Mouse (Mus musculus): ENCODE data around the gene Polr2i. TPM values are rescaled to one million over a fixed set of nuclear protein-coding genes. Genes with fewer than 3 reads are reported as not detected.
A peak's percentile ranks its signal among the peaks of the same experiment; 100 is the strongest.
"Not testable (repeated sequence)": the region's sequence is repeated elsewhere in the genome, so short reads cannot be mapped to it uniquely, and the experiment has no call there.

Gene Polr2i
- total and polyA plus RNA-seq, 3 experiments: 23.0 to 79.0 (median 58.7) TPM

DNA sequence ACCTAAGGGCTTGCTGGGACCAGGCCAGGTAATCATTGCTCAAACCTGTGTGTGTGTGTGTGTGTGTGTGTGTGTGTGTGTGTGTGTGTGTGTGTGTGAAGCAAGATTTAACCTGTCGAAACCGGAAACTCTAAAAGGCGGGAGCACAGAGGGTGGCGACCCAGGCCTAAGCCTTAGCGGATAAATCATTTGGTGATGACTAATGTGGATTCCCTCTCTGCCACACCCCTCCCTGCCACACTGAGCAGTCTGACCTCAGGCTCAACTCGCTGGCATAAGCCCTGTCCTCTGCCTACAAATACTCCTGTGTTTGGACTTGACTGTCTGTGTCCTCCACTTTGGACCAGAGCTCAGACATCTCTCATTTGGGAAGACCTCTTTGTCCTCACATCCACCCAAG is 35.6 kb upstream of the Polr2i start:
- H3K9me3 ChIP-seq (replicated peaks): no peaks in the 10 kb centered on the region
- ATAC-seq (ENCODE audit: extremely low read depth, insufficient number of reproducible peaks, low FRiP score, poor library complexity, severe bottlenecking): no peak
- H3K4me1 ChIP-seq (ENCODE audit: insufficient read depth, low read depth, low read length): peaks cover 41% of the 10 kb centered on the region
- peaks cover 30% of the 10 kb centered on the region for H3K36me3 ChIP-seq (replicated peaks)
- DNase-seq (ENCODE audit: low spot score): no peak
- no peak overlapping the region for H3K4me3 ChIP-seq (ENCODE audit: low read depth, low read length)
- peaks cover 3% of the 10 kb centered on the region; the same call in 1 of the 2 replicates for H3K27me3 ChIP-seq (ENCODE audit: insufficient read depth, low read length)
- no peak for TF ChIP-seq TAL1 (conservative IDR thresholded peaks at IDR 0.05; ENCODE audit: low read depth, low read length)
- TF ChIP-seq CTCF (IDR thresholded peaks at IDR 0.05; ENCODE audit: low read depth, low read length): no peak
- TF ChIP-seq GATA1 (IDR thresholded peaks at IDR 0.05; ENCODE audit: borderline replicate concordance, low read length): no peak

DNA sequence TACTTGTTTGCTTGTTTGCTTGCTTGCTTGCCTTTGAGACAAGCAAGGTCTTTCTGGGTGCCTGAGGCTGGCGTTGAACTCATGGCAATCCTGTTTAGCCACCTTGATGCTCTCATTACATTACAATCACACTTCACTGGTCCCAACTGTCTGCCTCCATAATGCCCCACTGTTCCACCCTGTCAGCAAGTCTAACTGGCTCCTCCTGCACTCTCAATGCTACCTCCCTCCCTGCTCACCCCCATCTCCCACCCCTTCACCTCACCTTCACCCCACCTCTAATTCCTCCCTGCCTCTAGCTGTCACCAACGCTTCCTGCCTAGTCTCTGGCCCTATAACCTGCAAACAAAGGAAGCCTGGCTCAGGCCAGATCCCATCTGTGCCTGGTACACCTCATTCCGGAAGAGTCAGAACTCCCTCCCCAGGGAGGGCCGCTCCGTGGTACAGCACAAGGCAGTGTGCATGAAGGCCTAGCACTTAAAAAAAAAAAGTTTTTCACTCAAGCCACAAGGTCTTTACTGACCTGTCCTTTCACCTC is 34.1 kb upstream of the Polr2i start:
- H3K9me3 ChIP-seq (replicated peaks): no peaks in the 10 kb centered on the region
- peaks cover 3% of the 10 kb centered on the region; the same call in 1 of the 2 replicates for H3K27me3 ChIP-seq (ENCODE audit: insufficient read depth, low read length)
- ATAC-seq (ENCODE audit: extremely low read depth, insufficient number of reproducible peaks, low FRiP score, poor library complexity, severe bottlenecking): no peak
- H3K4me1 ChIP-seq (ENCODE audit: insufficient read depth, low read depth, low read length): peaks cover 40% of the 10 kb centered on the region
- no peak for TF ChIP-seq GATA2 (IDR thresholded peaks at IDR 0.05; ENCODE audit: borderline replicate concordance, low read depth, low read length)
- H3K36me3 ChIP-seq (replicated peaks): peaks cover 16% of the 10 kb centered on the region
- no peak for DNase-seq (ENCODE audit: low spot score)
- no peak overlapping the region for H3K4me3 ChIP-seq (ENCODE audit: low read depth, low read length)

DNA sequence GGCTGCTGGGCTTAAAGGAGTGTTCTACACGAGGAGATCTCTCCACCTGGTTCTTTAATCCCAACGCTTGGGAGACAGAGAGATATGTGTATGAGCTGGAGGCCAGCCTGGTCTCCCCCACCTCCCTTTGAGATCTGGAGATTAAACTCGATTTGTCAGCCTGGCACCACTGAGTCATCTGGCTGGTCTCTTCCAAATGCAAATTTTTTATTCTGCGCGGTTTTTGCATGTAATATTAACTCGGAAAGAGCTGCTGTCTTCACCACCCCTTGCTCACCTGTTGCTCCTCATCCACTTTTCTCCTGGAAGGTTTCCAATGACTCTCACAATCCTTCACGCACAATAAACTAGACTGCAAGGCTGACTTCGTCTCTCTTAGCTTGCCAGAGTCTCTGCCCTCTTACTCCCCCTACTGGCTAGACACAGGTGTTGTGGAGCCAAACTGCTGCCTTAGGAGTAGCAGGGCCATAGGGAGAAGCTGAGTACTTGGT is 33.2 kb upstream of the Polr2i start, which contains the start of gene Capns1:
TSS of gene Capns1 (minus strand) at position 331 of the 491 bp plus-strand sequence.
- peaks cover 31% of the 10 kb centered on the region for H3K4me1 ChIP-seq (ENCODE audit: insufficient read depth, low read depth, low read length)
- H3K9me3 ChIP-seq (replicated peaks): no peaks in the 10 kb centered on the region
- peak; percentile 69 for DNase-seq (ENCODE audit: low spot score)
- TF ChIP-seq CTCF (IDR thresholded peaks at IDR 0.05; ENCODE audit: low read depth, low read length) (peak; percentile 80), TAL1 (conservative IDR thresholded peaks at IDR 0.05; ENCODE audit: low read depth, low read length) (no peak)
- peak; percentile 50; the same call in 1 of the 2 replicates for ATAC-seq (ENCODE audit: extremely low read depth, insufficient number of reproducible peaks, low FRiP score, poor library complexity, severe bottlenecking)
- H3K27me3 ChIP-seq (ENCODE audit: insufficient read depth, low read length): peaks cover 3% of the 10 kb centered on the region; the same call in 1 of the 2 replicates
- no peak within 1 kb of the TSS for H3K4me3 ChIP-seq (ENCODE audit: low read depth, low read length)
- H3K36me3 ChIP-seq (replicated peaks): peaks cover 7% of the 10 kb centered on the region

DNA sequence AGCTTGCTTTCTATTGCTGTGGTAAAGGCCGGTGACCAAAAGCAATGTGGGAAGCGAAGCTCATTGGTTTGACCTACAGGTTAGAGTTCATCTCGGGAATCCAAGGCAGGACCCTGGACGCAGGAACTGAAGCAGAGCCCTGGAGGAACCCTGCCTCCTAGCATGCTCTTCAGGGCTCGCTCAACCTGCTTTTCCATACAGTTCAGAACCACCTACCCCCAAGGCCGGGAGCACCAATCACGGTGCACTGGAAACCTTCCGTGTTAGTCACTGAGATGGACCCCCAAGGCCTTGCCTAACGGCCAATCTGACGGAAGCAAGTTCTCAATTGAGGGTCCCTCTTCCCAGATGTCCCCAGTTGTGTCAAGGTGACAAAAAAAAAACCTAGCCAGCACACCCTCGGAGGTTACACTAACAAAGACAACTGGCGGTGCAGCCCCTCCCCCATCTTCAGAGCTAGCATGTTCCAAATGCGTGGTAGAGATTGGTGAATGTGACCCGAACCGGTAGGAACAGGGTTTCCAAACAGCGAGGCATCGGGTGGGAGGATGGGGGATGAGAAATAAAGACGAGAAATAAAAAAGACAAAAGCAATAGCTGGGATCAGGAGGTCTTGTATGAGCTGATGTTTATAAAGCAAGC is 32.1 kb upstream of the Polr2i start:
- DNase-seq (ENCODE audit: low spot score) (no peak), ATAC-seq (ENCODE audit: extremely low read depth, insufficient number of reproducible peaks, low FRiP score, poor library complexity, severe bottlenecking) (no peak)
- H3K9me3 ChIP-seq (replicated peaks): no peaks in the 10 kb centered on the region
- TF ChIP-seq POLR2AphosphoS5 (IDR thresholded peaks at IDR 0.05; ENCODE audit: insufficient replicate concordance, low read depth, low read length) (no peak), CTCF (IDR thresholded peaks at IDR 0.05; ENCODE audit: low read depth, low read length) (no peak), GATA2 (IDR thresholded peaks at IDR 0.05; ENCODE audit: borderline replicate concordance, low read depth, low read length) (no peak), TAL1 (conservative IDR thresholded peaks at IDR 0.05; ENCODE audit: low read depth, low read length) (no peak), GATA1 (IDR thresholded peaks at IDR 0.05; ENCODE audit: borderline replicate concordance, low read length) (no peak)
- peaks cover 33% of the 10 kb centered on the region for H3K4me1 ChIP-seq (ENCODE audit: insufficient read depth, low read depth, low read length)
- no peak overlapping the region for H3K4me3 ChIP-seq (ENCODE audit: low read depth, low read length)
- peaks cover 3% of the 10 kb centered on the region; the same call in 1 of the 2 replicates for H3K27me3 ChIP-seq (ENCODE audit: insufficient read depth, low read length)
- H3K36me3 ChIP-seq (replicated peaks): peaks cover 7% of the 10 kb centered on the region

DNA sequence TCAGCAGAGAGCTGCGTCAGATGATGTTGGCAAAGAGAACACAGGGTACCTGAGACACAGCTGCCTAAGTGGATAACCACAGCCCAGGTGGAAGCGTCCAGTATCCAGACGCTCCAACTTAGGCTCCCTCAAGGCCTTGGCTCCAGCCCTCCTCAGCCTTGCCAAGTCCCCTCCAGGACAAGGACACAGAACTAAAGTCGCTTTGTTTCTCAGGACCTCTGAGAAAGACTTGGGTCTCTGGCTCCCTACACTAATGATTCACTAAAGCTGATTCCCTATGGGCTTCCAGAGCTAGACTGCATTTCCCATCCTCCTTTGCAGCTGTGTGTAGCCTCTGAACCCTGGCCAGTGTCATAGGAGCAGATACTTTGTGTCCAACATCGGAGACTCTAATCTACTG is 31.5 kb upstream of the Polr2i start:
- Histone ChIP-seq H3K27me3 (ENCODE audit: insufficient read depth, low read length) (peaks cover 3% of the 10 kb centered on the region; the same call in 1 of the 2 replicates), H3K4me1 (ENCODE audit: insufficient read depth, low read depth, low read length) (peaks cover 33% of the 10 kb centered on the region), H3K4me3 (ENCODE audit: low read depth, low read length) (no peak overlapping the region), H3K9me3 (replicated peaks) (no peaks in the 10 kb centered on the region), H3K36me3 (replicated peaks) (peaks cover 7% of the 10 kb centered on the region)
- no peak for ATAC-seq (ENCODE audit: extremely low read depth, insufficient number of reproducible peaks, low FRiP score, poor library complexity, severe bottlenecking)
- TF ChIP-seq POLR2AphosphoS5 (IDR thresholded peaks at IDR 0.05; ENCODE audit: insufficient replicate concordance, low read depth, low read length) (no peak), GATA2 (IDR thresholded peaks at IDR 0.05; ENCODE audit: borderline replicate concordance, low read depth, low read length) (no peak)
- no peak for DNase-seq (ENCODE audit: low spot score)

DNA sequence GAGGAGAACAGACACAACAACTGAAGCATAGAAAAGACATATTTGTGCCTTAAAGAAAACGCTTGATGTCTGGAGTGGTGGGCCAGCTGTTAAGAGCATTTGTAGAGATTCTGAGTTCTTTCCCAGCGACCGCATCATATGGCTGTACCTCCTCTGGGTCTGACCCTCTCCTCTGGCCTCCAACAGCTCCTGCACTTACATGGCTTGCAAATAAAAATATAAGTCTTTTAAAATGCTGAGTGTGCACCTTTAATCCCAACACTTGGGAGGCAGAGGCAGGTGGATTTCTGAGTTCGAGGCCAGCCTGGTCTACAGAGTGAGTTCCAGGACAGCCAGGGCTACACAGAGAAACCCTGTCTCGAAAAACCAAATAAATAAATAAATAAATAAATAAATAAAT is 31.1 kb upstream of the Polr2i start:
- not testable (repeated sequence) for H3K27me3 ChIP-seq (ENCODE audit: insufficient read depth, low read length); H3K4me3 ChIP-seq (ENCODE audit: low read depth, low read length); DNase-seq (ENCODE audit: low spot score); ATAC-seq (ENCODE audit: extremely low read depth, insufficient number of reproducible peaks, low FRiP score, poor library complexity, severe bottlenecking); H3K9me3 ChIP-seq (replicated peaks); H3K36me3 ChIP-seq (replicated peaks)
- peaks cover 31% of the 10 kb centered on the region for H3K4me1 ChIP-seq (ENCODE audit: insufficient read depth, low read depth, low read length)

Data from G1E (cell line).